ENCODE assay signal across 28 mouse cellular contexts in the genomic region with DNA sequence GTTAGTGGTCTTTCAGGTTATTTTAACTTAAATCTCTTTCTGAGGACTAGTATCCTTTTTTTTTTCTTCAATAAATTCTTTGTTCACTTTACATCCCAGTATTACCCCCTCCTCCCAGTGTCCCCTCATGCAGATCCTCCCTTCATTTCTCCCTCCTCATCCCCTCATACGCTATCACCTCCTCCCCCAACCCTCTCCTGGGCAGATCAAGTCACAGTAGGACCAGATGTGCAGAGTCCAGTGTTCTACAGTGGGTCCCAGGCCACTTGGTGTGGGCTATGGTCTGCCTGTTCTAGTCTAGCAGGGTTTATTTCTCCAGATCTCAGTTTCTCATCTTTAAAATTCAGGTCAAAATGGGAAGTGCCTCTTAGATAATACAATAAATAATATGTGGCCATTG.
"Had no signal": no experiment of that assay in that cellular context is flagged by ENCODE, and none has a peak within 500 bp of the region (broad histone marks: within the 10 kb centered on the region; RNA-seq: fewer than 3 reads in every experiment).

No protein-coding gene starts in this region.

- H3K4me1 ChIP-seq: embryonic facial prominence, embryonic 10.5 days; embryonic facial prominence, embryonic 12.5 days; embryonic facial prominence, embryonic 13.5 days; embryonic facial prominence, embryonic 15.5 days had no signal

- H3K36me3 ChIP-seq: embryonic facial prominence, embryonic 10.5 days; embryonic facial prominence, embryonic 12.5 days; embryonic facial prominence, embryonic 13.5 days; embryonic facial prominence, embryonic 15.5 days; forebrain, embryonic 10.5 days; forebrain, embryonic 12.5 days; forebrain, embryonic 15.5 days had no signal

- H3K27ac ChIP-seq: embryonic facial prominence, embryonic 10.5 days; embryonic facial prominence, embryonic 12.5 days; embryonic facial prominence, embryonic 13.5 days; embryonic facial prominence, embryonic 15.5 days; forebrain, embryonic 10.5 days; forebrain, embryonic 12.5 days; forebrain, embryonic 13.5 days; forebrain, embryonic 15.5 days; gastrocnemius, adult 2 months had no signal

- H3K9me3 ChIP-seq: embryonic facial prominence, embryonic 10.5 days; embryonic facial prominence, embryonic 12.5 days; embryonic facial prominence, embryonic 13.5 days; embryonic facial prominence, embryonic 15.5 days; forebrain, embryonic 10.5 days; forebrain, embryonic 12.5 days; forebrain, embryonic 13.5 days; forebrain, embryonic 15.5 days had no signal

- H3K4me2 ChIP-seq: embryonic facial prominence, embryonic 12.5 days; embryonic facial prominence, embryonic 13.5 days; embryonic facial prominence, embryonic 15.5 days; forebrain, embryonic 12.5 days; forebrain, embryonic 13.5 days; forebrain, embryonic 15.5 days had no signal

- DNase-seq: cerebellum, adult 18-20 months; cerebellum, adult 2 months; cerebellum, adult 8-10 months; cerebellum, adult 9-10 months; cerebellum, adult 9-11 months; cerebellum, postnatal 10 days; cerebellum, postnatal 14 days; cerebellum, postnatal 25 days; cerebellum, postnatal 36 days; embryo, embryonic 11 days; forebrain, postnatal 0 days; gastrocnemius, adult 2 months; gastrocnemius, postnatal 10 days; gastrocnemius, postnatal 14 days; gastrocnemius, postnatal 25 days; gastrocnemius, postnatal 36 days; heart, adult 11 months had no signal

- H3K9ac ChIP-seq: embryonic facial prominence, embryonic 12.5 days; embryonic facial prominence, embryonic 13.5 days; embryonic facial prominence, embryonic 15.5 days; forebrain, embryonic 12.5 days; forebrain, embryonic 13.5 days; forebrain, embryonic 15.5 days; forebrain, postnatal 0 days had no signal

- H3K27me3 ChIP-seq: embryonic facial prominence, embryonic 12.5 days; embryonic facial prominence, embryonic 13.5 days; embryonic facial prominence, embryonic 15.5 days; forebrain, embryonic 12.5 days; forebrain, embryonic 13.5 days; forebrain, embryonic 15.5 days had no signal

- ATAC-seq: forebrain, embryonic 13.5 days; forebrain, embryonic 14.5 days; forebrain, embryonic 15.5 days; forebrain, embryonic 16.5 days; forebrain, postnatal 0 days had no signal

- H3K4me3 ChIP-seq: embryonic facial prominence, embryonic 10.5 days; embryonic facial prominence, embryonic 12.5 days; embryonic facial prominence, embryonic 13.5 days; embryonic facial prominence, embryonic 15.5 days; erythroblast, embryonic 14.5 days; forebrain, embryonic 10.5 days; forebrain, embryonic 12.5 days; forebrain, embryonic 13.5 days; forebrain, embryonic 15.5 days; gastrocnemius, adult 2 months had no signal
